Mouse (Mus musculus): Measurements from ENCODE around the gene Proser1. TPM values are rescaled to one million over a fixed set of nuclear protein-coding genes. Genes with fewer than 3 reads are reported as not detected.

Proser1 gene
- polyA plus RNA-seq, 1 experiment from 2014 or later = 22.7 TPM

DNA sequence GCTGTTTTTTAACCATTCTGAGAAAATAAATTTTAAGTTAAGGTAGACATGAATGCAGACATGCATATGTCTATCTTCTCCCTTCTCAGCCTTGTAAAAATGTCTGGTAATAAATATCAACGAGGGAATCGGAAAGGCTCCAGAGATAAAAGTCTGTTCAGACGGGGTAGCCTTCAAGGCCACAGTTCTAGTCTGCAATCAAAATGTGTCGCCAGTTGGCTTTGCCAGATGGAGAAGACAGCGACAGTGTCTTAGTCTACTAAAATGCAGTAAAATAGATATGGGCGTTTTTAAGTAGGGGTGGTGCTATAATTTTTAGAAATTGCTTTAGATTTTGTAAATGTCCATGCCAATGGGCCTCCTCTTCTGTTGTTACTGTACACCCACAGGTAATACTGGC, 1.9 kb downstream of the Proser1 start:
- Histone ChIP-seq H3K9ac (0 out of 2 replicates have a peak overlapping the region, but pooled peaks have one; percentile 12), H3K36me3 (peaks cover 25% of the 10 kb centered on the region), H3K27me3 (no peaks in the 10 kb centered on the region), H3K4me3 (replicated peaks) (peak overlapping the region; percentile 18), H3K27ac (replicated peaks) (no peak overlapping the region), H3K9me3 (replicated peaks) (no peaks in the 10 kb centered on the region), H3K4me1 (peaks cover 24% of the 10 kb centered on the region), H3K4me2 (replicated peaks) (peak overlapping the region; percentile 66)
- WGBS = 51% methylated on average over 6 of the region's 6 CpGs
- no peak for ATAC-seq (ENCODE audit: insufficient number of reproducible peaks, low FRiP score, low TSS enrichment, low read depth)

DNA sequence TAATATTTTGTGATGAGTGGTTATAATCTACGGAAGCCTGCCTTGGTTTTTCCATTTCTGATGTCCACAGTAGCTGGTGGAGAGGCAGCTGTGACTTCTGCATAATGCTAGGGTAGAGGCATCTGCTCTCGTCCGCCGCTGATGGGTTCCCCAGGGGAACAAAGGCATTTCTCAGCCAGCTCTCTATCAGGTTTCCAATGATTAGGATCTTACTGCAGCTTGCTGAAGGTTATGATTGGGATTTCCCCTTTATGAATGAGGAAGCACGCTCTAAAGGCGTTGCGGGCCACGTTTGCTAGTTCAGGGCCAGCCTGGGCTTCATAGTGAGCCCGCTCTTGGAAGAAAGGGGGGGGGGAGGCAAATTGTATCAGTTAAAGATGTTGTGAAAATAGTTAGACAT, 3.0 kb downstream of the Proser1 start:
- H3K27me3 ChIP-seq = no peaks in the 10 kb centered on the region
- H3K4me3 ChIP-seq (replicated peaks) = no peak overlapping the region; the same call in 1 of the 2 replicates
- 49% methylated on average over 9 of the region's 9 CpGs for WGBS
- peaks cover 24% of the 10 kb centered on the region for H3K4me1 ChIP-seq
- no peak overlapping the region for H3K27ac ChIP-seq (replicated peaks)
- H3K9me3 ChIP-seq (replicated peaks) = no peaks in the 10 kb centered on the region
- no peak overlapping the region for H3K9ac ChIP-seq
- peaks cover 28% of the 10 kb centered on the region for H3K36me3 ChIP-seq
- no peak for ATAC-seq (ENCODE audit: insufficient number of reproducible peaks, low FRiP score, low TSS enrichment, low read depth)
- H3K4me2 ChIP-seq (replicated peaks) = peak overlapping the region; percentile 66; the same call in 1 of the 2 replicates

- Histone ChIP-seq H3K9ac (no peak overlapping the region), H3K4me2 (replicated peaks) (no peak overlapping the region), H3K4me3 (replicated peaks) (no peak overlapping the region), H3K9me3 (replicated peaks) (no peaks in the 10 kb centered on the region), H3K27me3 (no peaks in the 10 kb centered on the region), H3K36me3 (peaks cover 36% of the 10 kb centered on the region), H3K4me1 (peaks cover 20% of the 10 kb centered on the region), H3K27ac (replicated peaks) (no peak overlapping the region)
- 76% methylated on average over 5 of the region's 5 CpGs for WGBS
- ATAC-seq (ENCODE audit: insufficient number of reproducible peaks, low FRiP score, low TSS enrichment, low read depth) = no peak
Measured at GRCm38 (mm10) chr3:53467356-53467755, 3.9 kb downstream of the Proser1 start.

- peaks cover 58% of the 10 kb centered on the region for H3K36me3 ChIP-seq
Measured at GRCm38 (mm10) chr3:53469650-53470049, 6.2 kb downstream of the Proser1 start.

DNA sequence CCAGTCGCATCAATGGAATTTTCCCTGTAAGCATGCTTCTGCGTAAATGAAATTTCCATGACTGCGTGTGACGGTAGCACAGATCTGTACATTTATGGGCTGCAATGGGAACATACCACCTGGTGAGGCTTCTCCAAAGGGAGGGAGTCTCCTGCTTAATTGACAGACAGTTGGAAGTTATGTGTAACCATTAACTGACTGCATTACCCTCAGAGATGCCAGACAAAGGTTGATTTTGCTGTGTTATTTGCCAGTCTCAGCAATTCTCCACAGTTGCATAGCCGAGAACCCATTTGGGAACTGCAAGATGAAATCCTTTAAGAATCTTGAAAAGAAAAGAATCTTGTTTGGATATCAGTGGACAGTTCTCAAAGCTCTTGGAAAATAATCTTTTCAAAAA, 8.6 kb downstream of the Proser1 start:
- Histone ChIP-seq H3K9ac (no peak overlapping the region), H3K4me3 (replicated peaks) (no peak overlapping the region), H3K4me1 (no peaks in the 10 kb centered on the region), H3K27ac (replicated peaks) (no peak overlapping the region), H3K36me3 (peaks cover 76% of the 10 kb centered on the region), H3K27me3 (no peaks in the 10 kb centered on the region), H3K4me2 (replicated peaks) (no peak overlapping the region), H3K9me3 (replicated peaks) (no peaks in the 10 kb centered on the region)
- no peak for ATAC-seq (ENCODE audit: insufficient number of reproducible peaks, low FRiP score, low TSS enrichment, low read depth)
- 93% methylated on average over 5 of the region's 5 CpGs for WGBS

More at GRCm38 (mm10) chr3:53469650-53470049, 6.2 kb downstream of the Proser1 start:
- no peak overlapping the region for H3K9ac ChIP-seq
- 87% methylated on average over 5 of the region's 5 CpGs for WGBS
- H3K27ac ChIP-seq (replicated peaks) = no peak overlapping the region
- peaks cover 19% of the 10 kb centered on the region for H3K4me1 ChIP-seq
- no peak overlapping the region for H3K4me2 ChIP-seq (replicated peaks)
- H3K9me3 ChIP-seq (replicated peaks) = no peaks in the 10 kb centered on the region
- H3K27me3 ChIP-seq = no peaks in the 10 kb centered on the region
- no peak for ATAC-seq (ENCODE audit: insufficient number of reproducible peaks, low FRiP score, low TSS enrichment, low read depth)
- no peak overlapping the region for H3K4me3 ChIP-seq (replicated peaks)

- no peaks in the 10 kb centered on the region for H3K4me1 ChIP-seq
- WGBS = 69% methylated on average over 4 of the region's 4 CpGs
- H3K9ac ChIP-seq = no peak overlapping the region
- H3K9me3 ChIP-seq (replicated peaks) = no peaks in the 10 kb centered on the region
- H3K36me3 ChIP-seq = peaks cover 90% of the 10 kb centered on the region
- no peak overlapping the region for H3K27ac ChIP-seq (replicated peaks)
- H3K4me2 ChIP-seq (replicated peaks) = no peak overlapping the region
- no peaks in the 10 kb centered on the region for H3K27me3 ChIP-seq
- ATAC-seq (ENCODE audit: insufficient number of reproducible peaks, low FRiP score, low TSS enrichment, low read depth) = no peak
- H3K4me3 ChIP-seq (replicated peaks) = no peak overlapping the region
Measured at GRCm38 (mm10) chr3:53474179-53474578, 10.7 kb downstream of the Proser1 start.

DNA sequence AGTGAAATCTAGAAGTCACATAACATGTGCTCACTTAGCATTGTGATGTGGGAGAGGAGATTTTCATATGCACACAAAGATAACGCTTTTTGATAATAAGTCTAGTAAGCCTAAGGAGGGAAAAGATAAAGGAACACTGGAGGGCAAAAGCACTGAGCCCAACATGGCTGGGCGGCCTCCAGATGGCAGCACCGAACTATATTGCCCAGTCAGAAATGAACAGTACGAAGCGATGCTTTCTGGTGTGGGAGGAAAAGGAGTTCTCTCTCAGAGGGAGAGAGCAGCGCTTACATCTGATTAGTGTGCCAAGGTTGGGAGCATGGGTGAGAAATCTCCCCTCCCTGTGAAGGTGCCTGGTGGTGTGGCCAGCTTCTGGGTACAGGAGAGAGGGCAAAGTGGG, 12.4 kb downstream of the Proser1 start:
- Histone ChIP-seq H3K4me1 (no peaks in the 10 kb centered on the region), H3K27ac (replicated peaks) (no peak overlapping the region), H3K4me2 (replicated peaks) (no peak overlapping the region), H3K9ac (no peak overlapping the region), H3K36me3 (peaks cover 86% of the 10 kb centered on the region), H3K9me3 (replicated peaks) (no peaks in the 10 kb centered on the region), H3K4me3 (replicated peaks) (no peak overlapping the region), H3K27me3 (no peaks in the 10 kb centered on the region)
- 63% methylated on average over 6 of the region's 6 CpGs for WGBS
- ATAC-seq (ENCODE audit: insufficient number of reproducible peaks, low FRiP score, low TSS enrichment, low read depth) = no peak

GRCm38 (mm10) chr3:53477468-53477867, 14.0 kb downstream of the Proser1 start:
- H3K4me2 ChIP-seq (replicated peaks) = no peak overlapping the region
- H3K27ac ChIP-seq (replicated peaks) = no peak overlapping the region
- H3K4me3 ChIP-seq (replicated peaks) = no peak overlapping the region
- H3K9ac ChIP-seq = no peak overlapping the region
- H3K9me3 ChIP-seq (replicated peaks) = no peaks in the 10 kb centered on the region
- no peaks in the 10 kb centered on the region for H3K4me1 ChIP-seq
- H3K36me3 ChIP-seq = peaks cover 80% of the 10 kb centered on the region
- H3K27me3 ChIP-seq = no peaks in the 10 kb centered on the region
- no peak for ATAC-seq (ENCODE audit: insufficient number of reproducible peaks, low FRiP score, low TSS enrichment, low read depth)
- WGBS = 78% methylated on average over 17 of the region's 17 CpGs

- Histone ChIP-seq H3K9me3 (replicated peaks) (no peaks in the 10 kb centered on the region), H3K4me2 (replicated peaks) (no peak overlapping the region), H3K9ac (no peak overlapping the region), H3K27me3 (no peaks in the 10 kb centered on the region), H3K4me3 (replicated peaks) (no peak overlapping the region), H3K4me1 (no peaks in the 10 kb centered on the region), H3K27ac (replicated peaks) (no peak overlapping the region), H3K36me3 (peaks cover 70% of the 10 kb centered on the region)
- WGBS = 96% methylated on average over 30 of the region's 30 CpGs
- no peak for ATAC-seq (ENCODE audit: insufficient number of reproducible peaks, low FRiP score, low TSS enrichment, low read depth)
Measured at GRCm38 (mm10) chr3:53478419-53479046, 15.1 kb downstream of the Proser1 start.

GRCm38 (mm10) chr3:53483414-53484059, 20.1 kb downstream of the Proser1 start:
- Histone ChIP-seq H3K4me2 (replicated peaks) (no peak overlapping the region), H3K27ac (replicated peaks) (no peak overlapping the region), H3K36me3 (peaks cover 26% of the 10 kb centered on the region), H3K27me3 (no peaks in the 10 kb centered on the region), H3K9ac (no peak overlapping the region), H3K4me1 (no peaks in the 10 kb centered on the region), H3K9me3 (replicated peaks) (no peaks in the 10 kb centered on the region), H3K4me3 (replicated peaks) (no peak overlapping the region)
- WGBS = 78% methylated on average over 8 of the region's 8 CpGs
- no peak for ATAC-seq (ENCODE audit: insufficient number of reproducible peaks, low FRiP score, low TSS enrichment, low read depth)

GRCm38 (mm10) chr3:53486561-53486960, 23.1 kb downstream of the Proser1 start:
- H3K4me2 ChIP-seq (replicated peaks) = no peak overlapping the region
- no peak overlapping the region for H3K9ac ChIP-seq
- H3K27ac ChIP-seq (replicated peaks) = no peak overlapping the region
- ATAC-seq (ENCODE audit: insufficient number of reproducible peaks, low FRiP score, low TSS enrichment, low read depth) = no peak
- no peaks in the 10 kb centered on the region for H3K27me3 ChIP-seq
- H3K36me3 ChIP-seq = peaks cover 5% of the 10 kb centered on the region; the same call in 1 of the 2 replicates
- 58% methylated on average over 10 of the region's 10 CpGs for WGBS
- H3K4me1 ChIP-seq = no peaks in the 10 kb centered on the region
- no peaks in the 10 kb centered on the region for H3K9me3 ChIP-seq (replicated peaks)
- no peak overlapping the region for H3K4me3 ChIP-seq (replicated peaks)
